Mouse (Mus musculus) stomach, embryonic 14.5 days (tissue): ENCODE measurements around the gene Slc25a33. TPM values are rescaled to one million over a fixed set of nuclear protein-coding genes. Genes with fewer than 3 reads are reported as not detected.
A peak's percentile ranks its signal among the peaks of the same experiment; 100 is the strongest.

ENCODE experiments used
- ATAC-seq: fragments of 200-750 bp; cut with Nextera tagmentation; 2 replicates; pipeline ENCODE4 v1.8.0; 2017; ENCODE audit warnings: low read depth, moderate TSS enrichment; ENCODE audit not compliant: insufficient number of reproducible peaks, insufficient read depth, low FRiP score
- H3K27ac ChIP-seq: fragments of 300-500 bp; sonication (generic); 2 replicates; pipeline ENCODE4 v1.5.1; 2014; ENCODE audit warnings: mild to moderate bottlenecking, low read length, moderate library complexity, mixed read lengths
- H3K27me3 ChIP-seq: fragments of 300-500 bp; sonication (generic); 2 replicates; pipeline ENCODE4 v1.6.1; 2014; ENCODE audit warnings: low read length, control low read depth, mixed read lengths; ENCODE audit not compliant: control insufficient read depth, insufficient read depth
- H3K36me3 ChIP-seq: fragments of 300-500 bp; sonication (generic); 2 replicates; pipeline ENCODE4 v1.6.1; 2014; ENCODE audit warnings: mild to moderate bottlenecking, control low read depth, low read length, moderate library complexity, mixed read lengths; ENCODE audit not compliant: control insufficient read depth, insufficient read depth
- H3K4me1 ChIP-seq: fragments of 300-500 bp; sonication (generic); 2 replicates; pipeline ENCODE4 v1.6.1; 2014; ENCODE audit warnings: low read length, control low read depth, mixed read lengths; ENCODE audit not compliant: control insufficient read depth, insufficient read depth
- H3K4me2 ChIP-seq: fragments of 300-500 bp; sonication (generic); replicated peaks from 2 replicates; pipeline ENCODE4 v1.6.1; 2014; ENCODE audit warnings: low read depth, low read length, control low read depth
- H3K4me3 ChIP-seq: fragments of 300-500 bp; sonication (generic); 2 replicates; pipeline ENCODE4 v1.5.1; 2014; ENCODE audit warnings: low read depth, low read length, control low read depth
- H3K9ac ChIP-seq: fragments of 300-500 bp; sonication (generic); replicated peaks from 2 replicates; pipeline ENCODE4 v1.6.1; 2014; ENCODE audit warnings: low read depth, mild to moderate bottlenecking, control low read depth, low read length, moderate library complexity, mixed read lengths
- H3K9me3 ChIP-seq: fragments of 300-500 bp; sonication (generic); 2 replicates; pipeline ENCODE4 v1.6.1; 2016; ENCODE audit warnings: low read depth, low read length, control low read depth; ENCODE audit not compliant: control insufficient read depth
- WGBS: fragments of 180-500 bp; shearing (Covaris S2); extraction: QIAGEN DNeasy Blood & Tissue Kit; methylation state at CpG from one replicate; pipeline ENCODE4 v1.1.7; 2014; 5-methylcytosine and 5-hydroxymethylcytosine counted together
- polyA plus RNA-seq: library from polyadenylated mRNA; unstranded; fragments of >200 nt; fragmentation: Nextera tagmentation; extraction: Ambion mirVana; gene quantifications from 2 replicates; pipeline ENCODE4 v1.2.1, GENCODE M21; 2014

Gene Slc25a33
- polyA plus RNA-seq, 1 experiment from 2014 or later, result 9.4 TPM

- Histone ChIP-seq H3K27me3 (no peaks in the 10 kb centered on the region), H3K9ac (no peak overlapping the region), H3K4me3 (no peak overlapping the region), H3K36me3 (peaks cover 15% of the 10 kb centered on the region), H3K4me2 (no peak overlapping the region), H3K27ac (no peak overlapping the region), H3K9me3 (no peaks in the 10 kb centered on the region), H3K4me1 (peaks cover 37% of the 10 kb centered on the region)
- 88% methylated on average over 6 of the region's 6 CpGs for WGBS
- no peak for ATAC-seq
Measured at GRCm38 (mm10) chr4:149734246-149734645, 39.8 kb downstream of the Slc25a33 start.

DNA sequence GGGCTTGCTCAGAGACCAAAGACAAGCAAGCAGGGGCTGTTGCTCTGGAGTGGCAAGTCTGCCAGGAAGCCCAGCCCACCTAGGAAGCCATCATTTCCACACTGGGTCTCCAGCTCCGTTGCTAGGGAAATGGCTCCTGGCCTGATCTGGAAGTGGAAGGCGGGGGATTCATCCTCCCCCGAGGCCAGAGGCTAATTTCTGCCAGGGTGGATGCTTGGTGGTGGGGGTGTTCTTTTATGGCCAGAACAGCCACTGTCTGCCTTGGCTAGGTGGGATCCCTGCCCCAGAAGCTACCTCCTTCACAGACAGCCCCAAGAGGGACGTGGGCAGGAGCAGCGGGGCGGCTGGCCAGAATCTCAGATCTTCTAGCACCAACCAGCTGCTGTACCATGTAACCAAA, 40.3 kb downstream of the Slc25a33 start:
- peaks cover 37% of the 10 kb centered on the region for H3K4me1 ChIP-seq
- H3K9me3 ChIP-seq, result no peaks in the 10 kb centered on the region
- no peaks in the 10 kb centered on the region for H3K27me3 ChIP-seq
- no peak overlapping the region for H3K4me2 ChIP-seq
- H3K36me3 ChIP-seq, result peaks cover 20% of the 10 kb centered on the region
- H3K27ac ChIP-seq, result no peak overlapping the region
- no peak for ATAC-seq
- WGBS, result 42% methylated on average over 6 of the region's 6 CpGs
- no peak overlapping the region for H3K9ac ChIP-seq
- no peak overlapping the region for H3K4me3 ChIP-seq

GRCm38 (mm10) chr4:149732800-149733199, 41.3 kb downstream of the Slc25a33 start:
- Histone ChIP-seq H3K9me3 (no peaks in the 10 kb centered on the region), H3K9ac (no peak overlapping the region), H3K27me3 (no peaks in the 10 kb centered on the region), H3K36me3 (peaks cover 27% of the 10 kb centered on the region), H3K4me1 (peaks cover 37% of the 10 kb centered on the region), H3K4me2 (no peak overlapping the region), H3K4me3 (no peak overlapping the region), H3K27ac (peak overlapping the region; percentile 15; the same call in 1 of the 2 replicates)
- 57% methylated on average over 10 of the region's 10 CpGs for WGBS
- ATAC-seq, result no peak

DNA sequence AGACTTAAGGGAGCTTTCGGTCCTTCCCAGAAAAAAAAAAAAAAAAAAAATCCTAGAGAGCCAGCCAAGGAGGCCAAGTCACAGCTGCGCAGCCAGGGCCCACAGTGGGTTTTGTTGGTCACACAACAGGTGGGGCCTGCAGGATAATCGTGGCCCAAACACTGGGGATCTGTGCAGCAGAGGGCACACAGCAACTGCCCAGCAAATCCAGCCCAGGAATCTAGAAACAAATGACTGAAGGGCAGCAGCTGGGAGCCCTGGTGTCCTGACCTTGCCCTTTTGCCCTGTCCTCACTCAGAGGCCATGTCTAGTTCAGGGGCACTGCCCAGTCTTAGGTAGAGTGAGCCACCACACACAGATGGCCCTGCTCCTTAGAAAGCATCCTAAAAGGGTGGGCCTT, 41.8 kb downstream of the Slc25a33 start:
- peaks cover 32% of the 10 kb centered on the region for H3K36me3 ChIP-seq
- H3K4me1 ChIP-seq, result peaks cover 37% of the 10 kb centered on the region
- H3K27ac ChIP-seq, result no peak overlapping the region; the same call in 1 of the 2 replicates
- H3K4me3 ChIP-seq, result no peak overlapping the region
- H3K9ac ChIP-seq, result no peak overlapping the region
- WGBS, result 86% methylated on average over 3 of the region's 3 CpGs
- no peak overlapping the region for H3K4me2 ChIP-seq
- no peak for ATAC-seq
- no peaks in the 10 kb centered on the region for H3K27me3 ChIP-seq
- H3K9me3 ChIP-seq, result no peaks in the 10 kb centered on the region

GRCm38 (mm10) chr4:149730827-149731226, 43.2 kb downstream of the Slc25a33 start:
- H3K27me3 ChIP-seq, result no peaks in the 10 kb centered on the region

DNA sequence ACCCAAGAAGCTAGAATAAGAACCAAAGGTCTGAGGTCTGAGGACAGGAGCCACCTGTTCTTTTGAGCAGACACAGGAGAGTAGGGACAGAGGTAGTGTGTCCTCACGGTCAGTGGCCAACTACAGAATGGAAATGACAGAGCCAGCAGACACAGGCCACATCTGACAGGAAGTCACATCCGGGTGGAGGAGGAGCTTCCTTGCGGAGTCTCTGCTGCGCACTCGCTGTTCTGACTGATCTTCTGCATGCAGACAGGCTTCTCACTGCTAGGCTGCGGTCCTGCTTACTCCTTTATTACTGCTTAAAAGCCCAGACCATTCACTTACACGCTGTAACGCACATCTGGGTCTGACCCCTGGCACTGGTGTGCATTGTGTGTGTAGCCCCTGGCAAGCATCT, 45.3 kb downstream of the Slc25a33 start:
- Histone ChIP-seq H3K4me3 (no peak overlapping the region), H3K36me3 (peaks cover 55% of the 10 kb centered on the region), H3K9me3 (no peaks in the 10 kb centered on the region), H3K4me2 (no peak overlapping the region), H3K4me1 (peaks cover 8% of the 10 kb centered on the region), H3K9ac (no peak overlapping the region), H3K27me3 (no peaks in the 10 kb centered on the region), H3K27ac (no peak overlapping the region)
- no peak for ATAC-seq
- 82% methylated on average over 8 of the region's 8 CpGs for WGBS

More at GRCm38 (mm10) chr4:149730827-149731226, 43.2 kb downstream of the Slc25a33 start:
- Histone ChIP-seq H3K4me2 (no peak overlapping the region), H3K4me1 (peaks cover 23% of the 10 kb centered on the region), H3K9ac (no peak overlapping the region), H3K36me3 (peaks cover 46% of the 10 kb centered on the region), H3K4me3 (no peak overlapping the region), H3K9me3 (no peaks in the 10 kb centered on the region), H3K27ac (no peak overlapping the region)
- 52% methylated on average over 7 of the region's 7 CpGs for WGBS
- ATAC-seq, result no peak

GRCm38 (mm10) chr4:149727636-149728035, 46.4 kb downstream of the Slc25a33 start:
- no peak overlapping the region for H3K27ac ChIP-seq
- H3K36me3 ChIP-seq, result peaks cover 61% of the 10 kb centered on the region
- H3K4me3 ChIP-seq, result no peak overlapping the region
- no peak for ATAC-seq
- no peaks in the 10 kb centered on the region for H3K27me3 ChIP-seq
- no peak overlapping the region for H3K9ac ChIP-seq
- WGBS, result 90% methylated on average over 5 of the region's 5 CpGs
- H3K4me1 ChIP-seq, result peaks cover under 1% of the 10 kb centered on the region; the same call in 1 of the 2 replicates
- no peak overlapping the region for H3K4me2 ChIP-seq
- H3K9me3 ChIP-seq, result no peaks in the 10 kb centered on the region

DNA sequence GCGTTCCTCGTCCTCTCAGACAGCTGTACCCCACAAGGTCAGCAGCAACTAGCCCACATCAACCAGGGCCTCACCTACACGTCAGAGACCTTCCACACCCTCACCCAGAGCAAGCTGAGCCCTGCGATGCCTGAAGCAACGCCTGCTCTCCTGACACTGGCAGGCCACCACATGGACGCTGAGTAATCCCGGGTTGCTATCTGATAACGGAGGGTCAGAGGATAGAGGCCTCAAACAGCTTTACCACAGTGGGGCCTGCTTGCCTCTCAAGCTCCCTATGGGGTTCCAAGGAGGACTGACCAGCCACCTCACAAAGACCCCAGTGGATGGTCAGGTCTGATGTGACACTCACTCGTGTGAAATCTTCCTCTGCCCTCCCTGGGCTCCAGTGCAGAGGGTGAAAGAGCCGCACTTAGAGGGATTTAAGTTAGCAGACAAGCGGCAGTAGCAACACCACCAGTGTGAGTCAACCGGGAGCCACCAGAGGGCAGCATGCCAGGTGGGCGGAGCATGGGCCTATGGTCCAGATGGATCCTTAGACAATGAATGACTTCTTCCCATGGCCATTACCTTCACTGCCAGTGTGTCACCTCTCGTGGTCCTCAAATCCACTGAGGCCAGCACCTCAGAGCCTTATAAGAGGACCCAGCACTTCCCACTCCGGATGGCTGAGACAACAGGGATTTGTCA, 48.3 kb downstream of the Slc25a33 start:
- Histone ChIP-seq H3K4me3 (no peak overlapping the region), H3K27ac (no peak overlapping the region), H3K4me1 (no peaks in the 10 kb centered on the region), H3K27me3 (no peaks in the 10 kb centered on the region), H3K36me3 (peaks cover 66% of the 10 kb centered on the region), H3K4me2 (no peak overlapping the region), H3K9ac (no peak overlapping the region), H3K9me3 (no peaks in the 10 kb centered on the region)
- WGBS, result 65% methylated on average over 15 of the region's 15 CpGs
- 0 out of 2 replicates have a peak, but pooled peaks have one; percentile 20 for ATAC-seq
